Mouse (Mus musculus): ENCODE measurements around the gene Eif4g3. TPM values are rescaled to one million over a fixed set of nuclear protein-coding genes. Genes with fewer than 3 reads are reported as not detected.

Eif4g3 gene
- polyA plus RNA-seq, 1 experiment from 2014 or later, result 35.2 TPM

- WGBS, result 82% methylated on average over 4 of the region's 4 CpGs
Observed at GRCm38 (mm10) chr4:138033871-138034270, 41.0 kb downstream of the Eif4g3 start.

GRCm38 (mm10) chr4:138035435-138036120 is 42.8 kb downstream of the Eif4g3 start:
- Histone ChIP-seq H3K9ac (replicated peaks; ENCODE audit: low read length) (no peak overlapping the region), H3K27ac (replicated peaks; ENCODE audit: low read depth, low read length) (no peak overlapping the region), H3K9me3 (replicated peaks; ENCODE audit: control insufficient read depth, low read length) (no peaks in the 10 kb centered on the region), H3K4me2 (ENCODE audit: low read depth, low read length) (no peak overlapping the region), H3K36me3 (replicated peaks; ENCODE audit: control insufficient read depth, insufficient read depth, low read depth, low read length) (peaks cover 2% of the 10 kb centered on the region), H3K4me3 (ENCODE audit: low read depth, low read length) (no peak overlapping the region), H3K4me1 (ENCODE audit: control insufficient read depth, insufficient read depth, low read length) (no peaks in the 10 kb centered on the region; the same call in 1 of the 2 replicates), H3K27me3 (ENCODE audit: control insufficient read depth, insufficient read depth, low read length) (no peaks in the 10 kb centered on the region)
- WGBS, result 90% methylated on average over 9 of the region's 9 CpGs
- DNase-seq (ENCODE audit: low spot score) (no peak), ATAC-seq (replicated peaks; ENCODE audit: insufficient number of reproducible peaks, low FRiP score, low TSS enrichment, low read depth) (no peak)

More at GRCm38 (mm10) chr4:138033871-138034270, 41.0 kb downstream of the Eif4g3 start:
- no peak for DNase-seq (ENCODE audit: low spot score)
- Histone ChIP-seq H3K27me3 (ENCODE audit: control insufficient read depth, insufficient read depth, low read length) (no peaks in the 10 kb centered on the region), H3K36me3 (replicated peaks; ENCODE audit: control insufficient read depth, insufficient read depth, low read depth, low read length) (peaks cover 2% of the 10 kb centered on the region), H3K4me3 (ENCODE audit: low read depth, low read length) (no peak overlapping the region), H3K27ac (replicated peaks; ENCODE audit: low read depth, low read length) (no peak overlapping the region), H3K4me2 (ENCODE audit: low read depth, low read length) (no peak overlapping the region), H3K9ac (replicated peaks; ENCODE audit: low read length) (no peak overlapping the region), H3K9me3 (replicated peaks; ENCODE audit: control insufficient read depth, low read length) (no peaks in the 10 kb centered on the region), H3K4me1 (ENCODE audit: control insufficient read depth, insufficient read depth, low read length) (no peaks in the 10 kb centered on the region; the same call in 1 of the 2 replicates)
- no peak for ATAC-seq (replicated peaks; ENCODE audit: insufficient number of reproducible peaks, low FRiP score, low TSS enrichment, low read depth)

GRCm38 (mm10) chr4:138037110-138037509 is 44.3 kb downstream of the Eif4g3 start:
- Histone ChIP-seq H3K9ac (replicated peaks; ENCODE audit: low read length) (no peak overlapping the region; the same call in 1 of the 2 replicates), H3K27ac (replicated peaks; ENCODE audit: low read depth, low read length) (no peak overlapping the region), H3K9me3 (replicated peaks; ENCODE audit: control insufficient read depth, low read length) (no peaks in the 10 kb centered on the region), H3K4me2 (ENCODE audit: low read depth, low read length) (no peak overlapping the region), H3K4me1 (ENCODE audit: control insufficient read depth, insufficient read depth, low read length) (no peaks in the 10 kb centered on the region; the same call in 1 of the 2 replicates), H3K36me3 (replicated peaks; ENCODE audit: control insufficient read depth, insufficient read depth, low read depth, low read length) (no peaks in the 10 kb centered on the region; the same call in 1 of the 2 replicates), H3K27me3 (ENCODE audit: control insufficient read depth, insufficient read depth, low read length) (no peaks in the 10 kb centered on the region), H3K4me3 (ENCODE audit: low read depth, low read length) (no peak overlapping the region)
- ATAC-seq (replicated peaks; ENCODE audit: insufficient number of reproducible peaks, low FRiP score, low TSS enrichment, low read depth), result no peak
- WGBS, result 31% methylated on average over 8 of the region's 8 CpGs
- no peak for DNase-seq (ENCODE audit: low spot score)

GRCm38 (mm10) chr4:138037896-138038295 is 45.1 kb downstream of the Eif4g3 start:
- Histone ChIP-seq H3K4me3 (ENCODE audit: low read depth, low read length) (no peak overlapping the region), H3K4me1 (ENCODE audit: control insufficient read depth, insufficient read depth, low read length) (no peaks in the 10 kb centered on the region; the same call in 1 of the 2 replicates), H3K9me3 (replicated peaks; ENCODE audit: control insufficient read depth, low read length) (no peaks in the 10 kb centered on the region), H3K4me2 (ENCODE audit: low read depth, low read length) (no peak overlapping the region), H3K27ac (replicated peaks; ENCODE audit: low read depth, low read length) (no peak overlapping the region), H3K36me3 (replicated peaks; ENCODE audit: control insufficient read depth, insufficient read depth, low read depth, low read length) (no peaks in the 10 kb centered on the region), H3K9ac (replicated peaks; ENCODE audit: low read length) (no peak overlapping the region), H3K27me3 (ENCODE audit: control insufficient read depth, insufficient read depth, low read length) (no peaks in the 10 kb centered on the region)
- WGBS, result 66% methylated on average over 1 of the region's 1 CpGs
- ATAC-seq (replicated peaks; ENCODE audit: insufficient number of reproducible peaks, low FRiP score, low TSS enrichment, low read depth) (no peak), DNase-seq (ENCODE audit: low spot score) (no peak)

- Histone ChIP-seq H3K9me3 (replicated peaks; ENCODE audit: control insufficient read depth, low read length) (no peaks in the 10 kb centered on the region), H3K27me3 (ENCODE audit: control insufficient read depth, insufficient read depth, low read length) (no peaks in the 10 kb centered on the region), H3K9ac (replicated peaks; ENCODE audit: low read length) (no peak overlapping the region), H3K36me3 (replicated peaks; ENCODE audit: control insufficient read depth, insufficient read depth, low read depth, low read length) (no peaks in the 10 kb centered on the region), H3K27ac (replicated peaks; ENCODE audit: low read depth, low read length) (no peak overlapping the region), H3K4me2 (ENCODE audit: low read depth, low read length) (no peak overlapping the region), H3K4me1 (ENCODE audit: control insufficient read depth, insufficient read depth, low read length) (no peaks in the 10 kb centered on the region; the same call in 1 of the 2 replicates), H3K4me3 (ENCODE audit: low read depth, low read length) (no peak overlapping the region)
- no peak for DNase-seq (ENCODE audit: low spot score)
- 74% methylated on average over 13 of the region's 13 CpGs for WGBS
- 0 out of 2 replicates have a peak, but pooled peaks have one; percentile 16 for ATAC-seq (replicated peaks; ENCODE audit: insufficient number of reproducible peaks, low FRiP score, low TSS enrichment, low read depth)
Observed at GRCm38 (mm10) chr4:138038365-138039274, 45.8 kb downstream of the Eif4g3 start.

GRCm38 (mm10) chr4:138039275-138039651 is 46.4 kb downstream of the Eif4g3 start:
- Histone ChIP-seq H3K27me3 (ENCODE audit: control insufficient read depth, insufficient read depth, low read length) (no peaks in the 10 kb centered on the region), H3K9ac (replicated peaks; ENCODE audit: low read length) (no peak overlapping the region), H3K4me2 (ENCODE audit: low read depth, low read length) (no peak overlapping the region), H3K4me1 (ENCODE audit: control insufficient read depth, insufficient read depth, low read length) (no peaks in the 10 kb centered on the region; the same call in 1 of the 2 replicates), H3K27ac (replicated peaks; ENCODE audit: low read depth, low read length) (no peak overlapping the region), H3K4me3 (ENCODE audit: low read depth, low read length) (no peak overlapping the region), H3K9me3 (replicated peaks; ENCODE audit: control insufficient read depth, low read length) (no peaks in the 10 kb centered on the region), H3K36me3 (replicated peaks; ENCODE audit: control insufficient read depth, insufficient read depth, low read depth, low read length) (no peaks in the 10 kb centered on the region)
- DNase-seq (ENCODE audit: low spot score) (no peak), ATAC-seq (replicated peaks; ENCODE audit: insufficient number of reproducible peaks, low FRiP score, low TSS enrichment, low read depth) (no peak)
- WGBS, result 87% methylated on average over 9 of the region's 9 CpGs

- DNase-seq (ENCODE audit: low spot score) (no peak), ATAC-seq (replicated peaks; ENCODE audit: insufficient number of reproducible peaks, low FRiP score, low TSS enrichment, low read depth) (no peak)
- Histone ChIP-seq H3K27me3 (ENCODE audit: control insufficient read depth, insufficient read depth, low read length) (no peaks in the 10 kb centered on the region), H3K9me3 (replicated peaks; ENCODE audit: control insufficient read depth, low read length) (no peaks in the 10 kb centered on the region), H3K4me3 (ENCODE audit: low read depth, low read length) (no peak overlapping the region), H3K36me3 (replicated peaks; ENCODE audit: control insufficient read depth, insufficient read depth, low read depth, low read length) (peaks cover 5% of the 10 kb centered on the region), H3K4me1 (ENCODE audit: control insufficient read depth, insufficient read depth, low read length) (no peaks in the 10 kb centered on the region; the same call in 1 of the 2 replicates), H3K27ac (replicated peaks; ENCODE audit: low read depth, low read length) (no peak overlapping the region), H3K9ac (replicated peaks; ENCODE audit: low read length) (no peak overlapping the region), H3K4me2 (ENCODE audit: low read depth, low read length) (no peak overlapping the region)
- WGBS, result 96% methylated on average over 3 of the region's 3 CpGs
Observed at GRCm38 (mm10) chr4:138040589-138040988, 47.8 kb downstream of the Eif4g3 start.
